Mouse (Mus musculus) embryonic facial prominence, embryonic 15.5 days (tissue): ENCODE data around the gene Dock9. TPM values are rescaled to one million over a fixed set of nuclear protein-coding genes. Genes with fewer than 3 reads are reported as not detected.

Source experiments
- ATAC-seq: fragments of 200-750 bp; cut with Nextera tagmentation; 2 replicates; pipeline ENCODE4 v1.8.0; 2017; ENCODE audit warnings: low read depth, moderate TSS enrichment; ENCODE audit not compliant: insufficient number of reproducible peaks, low FRiP score, low TSS enrichment
- H3K27ac ChIP-seq: fragments of 300-500 bp; sonication (generic); replicated peaks from 2 replicates; pipeline ENCODE4 v1.5.1; 2015; ENCODE audit warnings: mild to moderate bottlenecking, inconsistent platforms
- H3K27me3 ChIP-seq: fragments of 300-500 bp; sonication (generic); 2 replicates; pipeline ENCODE4 v1.6.1; 2015; ENCODE audit warnings: inconsistent platforms
- H3K36me3 ChIP-seq: fragments of 300-500 bp; sonication (generic); 2 replicates; pipeline ENCODE4 v1.6.1; 2015; ENCODE audit warnings: mild to moderate bottlenecking, inconsistent platforms
- H3K4me1 ChIP-seq: fragments of 300-500 bp; sonication (generic); 2 replicates; pipeline ENCODE4 v1.6.1; 2015; ENCODE audit warnings: inconsistent platforms
- H3K4me2 ChIP-seq: fragments of 300-500 bp; sonication (generic); replicated peaks from 2 replicates; pipeline ENCODE4 v1.6.1; 2015; ENCODE audit warnings: mild to moderate bottlenecking, inconsistent platforms
- H3K4me3 ChIP-seq: fragments of 300-500 bp; sonication (generic); replicated peaks from 2 replicates; pipeline ENCODE4 v1.5.1; 2015; ENCODE audit warnings: mild to moderate bottlenecking, inconsistent platforms
- H3K9ac ChIP-seq: fragments of 300-500 bp; sonication (generic); 2 replicates; pipeline ENCODE4 v1.6.1; 2015; ENCODE audit warnings: inconsistent platforms
- H3K9me3 ChIP-seq: fragments of 300-500 bp; sonication (generic); replicated peaks from 2 replicates; pipeline ENCODE4 v1.6.1; 2016; ENCODE audit warnings: inconsistent platforms
- WGBS: fragments of 180-500 bp; shearing (Covaris S2); methylation state at CpG from one replicate; pipeline ENCODE4 v1.1.7; 2015; 5-methylcytosine and 5-hydroxymethylcytosine counted together
- polyA plus RNA-seq: library from polyadenylated mRNA; unstranded; fragments of >200 nt; fragmentation: Nextera tagmentation; extraction: Ambion mirVana; gene quantifications from 2 replicates; pipeline ENCODE4 v1.2.1, GENCODE M21; 2015

Dock9 gene
- polyA plus RNA-seq, 1 experiment from 2014 or later, result 8.7 TPM

GRCm38 (mm10) chr14:121822506-121822905 is 24.9 kb upstream of the Dock9 start:
- 0 out of 2 replicates have a peak, but pooled peaks cover 2% of the 10 kb centered on the region for H3K4me1 ChIP-seq
- H3K9me3 ChIP-seq, result no peaks in the 10 kb centered on the region
- no peaks in the 10 kb centered on the region for H3K27me3 ChIP-seq
- WGBS, result 50% methylated on average over 8 of the region's 8 CpGs
- H3K4me3 ChIP-seq, result no peak overlapping the region
- H3K36me3 ChIP-seq, result no peaks in the 10 kb centered on the region
- no peak overlapping the region for H3K27ac ChIP-seq
- H3K9ac ChIP-seq, result no peak overlapping the region
- H3K4me2 ChIP-seq, result no peak overlapping the region
- ATAC-seq, result no peak

GRCm38 (mm10) chr14:121806791-121807190 is 9.2 kb upstream of the Dock9 start:
- no peak overlapping the region for H3K27ac ChIP-seq
- no peaks in the 10 kb centered on the region for H3K4me1 ChIP-seq
- no peak overlapping the region for H3K9ac ChIP-seq
- no peaks in the 10 kb centered on the region for H3K27me3 ChIP-seq
- H3K36me3 ChIP-seq, result no peaks in the 10 kb centered on the region
- H3K4me2 ChIP-seq, result no peak overlapping the region
- ATAC-seq, result no peak
- no peak overlapping the region for H3K4me3 ChIP-seq
- H3K9me3 ChIP-seq, result no peaks in the 10 kb centered on the region
- WGBS, result 51% methylated on average over 4 of the region's 4 CpGs

GRCm38 (mm10) chr14:121806316-121806715 is 8.7 kb upstream of the Dock9 start:
- WGBS, result 66% methylated on average over 3 of the region's 3 CpGs
- no peak overlapping the region for H3K4me3 ChIP-seq
- H3K9ac ChIP-seq, result no peak overlapping the region
- H3K27me3 ChIP-seq, result no peaks in the 10 kb centered on the region
- ATAC-seq, result no peak
- no peaks in the 10 kb centered on the region for H3K4me1 ChIP-seq
- H3K27ac ChIP-seq, result no peak overlapping the region
- no peaks in the 10 kb centered on the region for H3K9me3 ChIP-seq
- no peaks in the 10 kb centered on the region for H3K36me3 ChIP-seq
- H3K4me2 ChIP-seq, result no peak overlapping the region

- whole genome bisulfite sequencing, result 74% methylated on average over 4 of the region's 4 CpGs
Observed at GRCm38 (mm10) chr14:121804461-121804860, 6.8 kb upstream of the Dock9 start.

GRCm38 (mm10) chr14:121800962-121801361 is 3.3 kb upstream of the Dock9 start:
- H3K9ac ChIP-seq, result no peak overlapping the region
- ATAC-seq, result no peak
- peaks cover 9% of the 10 kb centered on the region for H3K4me1 ChIP-seq
- H3K27me3 ChIP-seq, result peaks cover 3% of the 10 kb centered on the region; the same call in 1 of the 2 replicates
- no peak overlapping the region for H3K4me3 ChIP-seq
- whole genome bisulfite sequencing, result 1% methylated on average over 2 of the region's 2 CpGs
- no peaks in the 10 kb centered on the region for H3K9me3 ChIP-seq
- H3K36me3 ChIP-seq, result no peaks in the 10 kb centered on the region
- no peak overlapping the region for H3K4me2 ChIP-seq
- no peak overlapping the region for H3K27ac ChIP-seq

More at GRCm38 (mm10) chr14:121804461-121804860, 6.8 kb upstream of the Dock9 start:
- no peaks in the 10 kb centered on the region for H3K9me3 ChIP-seq
- H3K4me1 ChIP-seq, result no peaks in the 10 kb centered on the region
- no peak overlapping the region for H3K9ac ChIP-seq
- no peak overlapping the region for H3K4me2 ChIP-seq
- no peak overlapping the region for H3K4me3 ChIP-seq
- ATAC-seq, result no peak
- no peak overlapping the region for H3K27ac ChIP-seq
- no peaks in the 10 kb centered on the region for H3K27me3 ChIP-seq
- no peaks in the 10 kb centered on the region for H3K36me3 ChIP-seq

- H3K36me3 ChIP-seq, result no peaks in the 10 kb centered on the region
- H3K4me3 ChIP-seq, result no peak overlapping the region
- H3K9ac ChIP-seq, result no peak overlapping the region
- no peak overlapping the region for H3K27ac ChIP-seq
- WGBS, result 67% methylated on average over 7 of the region's 7 CpGs
- no peak for ATAC-seq
- no peak overlapping the region; the same call in 1 of the 2 replicates for H3K4me2 ChIP-seq
- H3K9me3 ChIP-seq, result no peaks in the 10 kb centered on the region
- peaks cover 10% of the 10 kb centered on the region for H3K27me3 ChIP-seq
- peaks cover 9% of the 10 kb centered on the region for H3K4me1 ChIP-seq
Observed at GRCm38 (mm10) chr14:121799112-121799511, 1.5 kb upstream of the Dock9 start.

- Histone ChIP-seq H3K4me3 (peak overlapping the region; percentile 76), H3K36me3 (no peaks in the 10 kb centered on the region), H3K27ac (peak overlapping the region; percentile 88), H3K9ac (peak overlapping the region; percentile 47), H3K4me2 (peak overlapping the region; percentile 99), H3K27me3 (peaks cover 10% of the 10 kb centered on the region), H3K4me1 (peaks cover 9% of the 10 kb centered on the region), H3K9me3 (no peaks in the 10 kb centered on the region)
- peak; percentile 88 for ATAC-seq
- WGBS, result under 1% methylated on average over 22 of the region's 22 CpGs
Observed at GRCm38 (mm10) chr14:121798411-121798799, 768 bp upstream of the Dock9 start.

GRCm38 (mm10) chr14:121796571-121797456 is 823 bp downstream of the Dock9 start:
- H3K4me3 ChIP-seq, result peak overlapping the region; percentile 76
- H3K36me3 ChIP-seq, result no peaks in the 10 kb centered on the region
- peaks cover 9% of the 10 kb centered on the region for H3K4me1 ChIP-seq
- H3K9me3 ChIP-seq, result no peaks in the 10 kb centered on the region
- H3K4me2 ChIP-seq, result peak overlapping the region; percentile 99
- H3K27me3 ChIP-seq, result peaks cover 10% of the 10 kb centered on the region
- H3K9ac ChIP-seq, result peak overlapping the region; percentile 44
- 9% methylated on average over 28 of the region's 28 CpGs for WGBS
- peak overlapping the region; percentile 88 for H3K27ac ChIP-seq
- no peak for ATAC-seq

GRCm38 (mm10) chr14:121795536-121795935 is 2.1 kb downstream of the Dock9 start:
- H3K27ac ChIP-seq, result no peak overlapping the region
- no peak for ATAC-seq
- no peak overlapping the region for H3K9ac ChIP-seq
- H3K4me1 ChIP-seq, result peaks cover 9% of the 10 kb centered on the region
- 78% methylated on average over 7 of the region's 7 CpGs for WGBS
- no peaks in the 10 kb centered on the region for H3K9me3 ChIP-seq
- H3K36me3 ChIP-seq, result no peaks in the 10 kb centered on the region
- H3K4me2 ChIP-seq, result no peak overlapping the region
- peaks cover 10% of the 10 kb centered on the region for H3K27me3 ChIP-seq
- no peak overlapping the region for H3K4me3 ChIP-seq

- Histone ChIP-seq H3K4me2 (no peak overlapping the region), H3K9me3 (no peaks in the 10 kb centered on the region), H3K4me1 (peaks cover 9% of the 10 kb centered on the region), H3K4me3 (no peak overlapping the region), H3K27me3 (peaks cover 10% of the 10 kb centered on the region), H3K36me3 (no peaks in the 10 kb centered on the region), H3K9ac (no peak overlapping the region), H3K27ac (no peak overlapping the region)
- no peak for ATAC-seq
- 61% methylated on average over 5 of the region's 5 CpGs for WGBS
Observed at GRCm38 (mm10) chr14:121793639-121794038, 4.0 kb downstream of the Dock9 start.

GRCm38 (mm10) chr14:121791935-121792334 is 5.7 kb downstream of the Dock9 start:
- no peaks in the 10 kb centered on the region for H3K36me3 ChIP-seq
- no peak overlapping the region for H3K27ac ChIP-seq
- H3K4me3 ChIP-seq, result no peak overlapping the region
- WGBS, result 72% methylated on average over 2 of the region's 2 CpGs
- peaks cover 6% of the 10 kb centered on the region; the same call in 1 of the 2 replicates for H3K4me1 ChIP-seq
- H3K9ac ChIP-seq, result no peak overlapping the region
- no peak overlapping the region for H3K4me2 ChIP-seq
- no peak for ATAC-seq
- H3K9me3 ChIP-seq, result no peaks in the 10 kb centered on the region
- H3K27me3 ChIP-seq, result peaks cover 10% of the 10 kb centered on the region
